Mouse (Mus musculus) lung, postnatal 0 days (tissue): ENCODE data around the gene H2-DMa. TPM values are rescaled to one million over a fixed set of nuclear protein-coding genes. Genes with fewer than 3 reads are reported as not detected.
"Not testable (repeated sequence)": the region's sequence is repeated elsewhere in the genome, so short reads cannot be mapped to it uniquely, and the experiment has no call there.

Experiments used
- ATAC-seq: fragments of 200-750 bp; cut with Nextera tagmentation; 2 replicates; pipeline ENCODE4 v1.8.0; 2017; ENCODE audit warnings: moderate library complexity
- DNase-seq: peaks from one replicate; pipeline ENCODE4 v3.0.0-alpha.2; 2016; ENCODE audit warnings: low spot score
- H3K27ac ChIP-seq: fragments of 300-500 bp; sonication (generic); 2 replicates; pipeline ENCODE4 v1.5.1; 2014; ENCODE audit warnings: antibody characterized with exemption, mild to moderate bottlenecking, low read length, mixed read lengths
- H3K27me3 ChIP-seq: fragments of 300-500 bp; sonication (generic); replicated peaks from 2 replicates; pipeline ENCODE4 v1.6.1; 2014; ENCODE audit warnings: low read length, mixed read lengths; ENCODE audit not compliant: insufficient read depth
- H3K36me3 ChIP-seq: fragments of 300-500 bp; sonication (generic); 2 replicates; pipeline ENCODE4 v1.6.1; 2014; ENCODE audit warnings: low read length, mixed read lengths; ENCODE audit not compliant: insufficient read depth
- H3K4me1 ChIP-seq: fragments of 300-500 bp; sonication (generic); 2 replicates; pipeline ENCODE4 v1.6.1; 2014; ENCODE audit warnings: antibody characterized with exemption, low read depth, low read length, mixed read lengths; ENCODE audit not compliant: insufficient read depth
- H3K4me2 ChIP-seq: fragments of 300-500 bp; sonication (generic); replicated peaks from 2 replicates; pipeline ENCODE4 v1.6.1; 2014; ENCODE audit warnings: low read depth, mild to moderate bottlenecking, low read length, moderate library complexity, mixed read lengths
- H3K4me3 ChIP-seq: fragments of 300-500 bp; sonication (generic); 2 replicates; pipeline ENCODE4 v1.5.1; 2014; ENCODE audit warnings: low read depth, low read length
- H3K9ac ChIP-seq: fragments of 300-500 bp; sonication (generic); replicated peaks from 2 replicates; pipeline ENCODE4 v1.6.1; 2014; ENCODE audit warnings: low read depth, mild to moderate bottlenecking
- H3K9me3 ChIP-seq: fragments of 300-500 bp; sonication (generic); 2 replicates; pipeline ENCODE4 v1.6.1; 2016; ENCODE audit warnings: low read length, mixed read lengths
- CTCF ChIP-seq: IDR thresholded peaks from 2 replicates; pipeline ENCODE4 v1.5.1; 2016; ENCODE audit warnings: antibody characterized with exemption, mild to moderate bottlenecking
- EP300 ChIP-seq: IDR thresholded peaks from 2 replicates; pipeline ENCODE4 v1.6.1; 2016; ENCODE audit warnings: antibody characterized with exemption, mild to moderate bottlenecking, control low read depth
- WGBS: fragments of 180-500 bp; shearing (Covaris S2); extraction: QIAGEN DNeasy Blood & Tissue Kit; methylation state at CpG from one replicate; pipeline ENCODE4 v1.1.7; 2014; 5-methylcytosine and 5-hydroxymethylcytosine counted together
- polyA plus RNA-seq: library from polyadenylated mRNA; unstranded; fragments of >200 nt; fragmentation: Nextera tagmentation; extraction: Ambion mirVana; gene quantifications from 2 replicates; pipeline ENCODE4 v1.2.1, GENCODE M21; 2015

Gene H2-DMa
- polyA plus RNA-seq, 1 experiment from 2014 or later = 23.9 TPM

DNA sequence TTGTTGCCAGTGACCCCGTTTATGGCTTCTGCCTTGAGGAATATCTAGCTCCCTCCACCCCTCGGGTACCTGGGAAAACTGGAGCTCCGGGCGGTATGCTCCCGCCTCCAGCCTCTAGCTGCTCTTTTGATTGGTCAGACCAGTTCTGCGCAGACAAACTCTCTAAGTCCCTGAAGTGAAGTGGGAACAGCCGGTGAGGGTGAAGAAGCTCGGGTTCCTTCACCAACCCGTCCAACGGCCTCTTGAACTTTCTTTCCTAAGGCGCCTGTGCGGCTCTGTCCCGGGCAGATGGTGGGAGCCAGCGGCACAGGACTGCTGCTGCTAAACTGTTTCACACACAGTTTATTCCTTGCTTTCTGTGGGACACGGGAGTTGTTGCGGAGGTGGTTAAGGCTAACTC is 20.1 kb downstream of the H2-DMa start:
- Histone ChIP-seq H3K9ac (no peak overlapping the region), H3K4me3 (peak overlapping the region; percentile 8; the same call in 1 of the 2 replicates), H3K4me1 (no peaks in the 10 kb centered on the region), H3K36me3 (no peaks in the 10 kb centered on the region), H3K4me2 (peak overlapping the region; percentile 48), H3K27me3 (no peaks in the 10 kb centered on the region), H3K9me3 (no peaks in the 10 kb centered on the region), H3K27ac (no peak overlapping the region)
- whole genome bisulfite sequencing = 6% methylated on average over 16 of the region's 16 CpGs
- DNase-seq (peak; percentile 76), ATAC-seq (peak; percentile 27; the same call in 1 of the 2 replicates)
- TF ChIP-seq EP300 (no peak), CTCF (no peak)

- Histone ChIP-seq H3K9ac (no peak overlapping the region), H3K4me2 (no peak overlapping the region), H3K4me1 (no peaks in the 10 kb centered on the region), H3K9me3 (no peaks in the 10 kb centered on the region), H3K27me3 (no peaks in the 10 kb centered on the region), H3K36me3 (no peaks in the 10 kb centered on the region), H3K4me3 (no peak overlapping the region), H3K27ac (no peak overlapping the region)
- ATAC-seq (no peak), DNase-seq (no peak)
- TF ChIP-seq EP300 (no peak), CTCF (no peak)
- 9% methylated on average over 5 of the region's 5 CpGs for WGBS
Observed at GRCm38 (mm10) chr17:34140240-34140639, 20.9 kb downstream of the H2-DMa start.

GRCm38 (mm10) chr17:34141448-34141847 is 22.1 kb downstream of the H2-DMa start:
- Histone ChIP-seq H3K9me3 (no peaks in the 10 kb centered on the region), H3K9ac (no peak overlapping the region), H3K4me3 (no peak overlapping the region), H3K4me2 (no peak overlapping the region), H3K27ac (no peak overlapping the region), H3K4me1 (no peaks in the 10 kb centered on the region), H3K36me3 (no peaks in the 10 kb centered on the region), H3K27me3 (no peaks in the 10 kb centered on the region)
- no peak for TF ChIP-seq EP300
- no peak for TF ChIP-seq CTCF
- 47% methylated on average over 4 of the region's 4 CpGs for WGBS
- ATAC-seq = no peak
- no peak for DNase-seq

- Histone ChIP-seq H3K9ac (no peak overlapping the region), H3K27me3 (no peaks in the 10 kb centered on the region), H3K9me3 (no peaks in the 10 kb centered on the region), H3K4me3 (no peak overlapping the region), H3K27ac (peak overlapping the region; percentile 51; the same call in 1 of the 2 replicates), H3K36me3 (no peaks in the 10 kb centered on the region), H3K4me2 (no peak overlapping the region), H3K4me1 (no peaks in the 10 kb centered on the region)
- WGBS = 42% methylated on average over 7 of the region's 7 CpGs
- no peak for DNase-seq
- peak; percentile 11; the same call in 1 of the 2 replicates for ATAC-seq
- no peak for TF ChIP-seq CTCF
- TF ChIP-seq EP300 = no peak
Observed at GRCm38 (mm10) chr17:34142456-34143010, 23.2 kb downstream of the H2-DMa start.

- 20% methylated on average over 7 of the region's 7 CpGs for WGBS
- TF ChIP-seq CTCF = no peak
- no peak for TF ChIP-seq EP300
Observed at GRCm38 (mm10) chr17:34143033-34143432, 23.7 kb downstream of the H2-DMa start, which contains the start of gene H2-DMb2. Gene H2-DMb2, plus strand, starts transcription at chr17:34143307.

DNA sequence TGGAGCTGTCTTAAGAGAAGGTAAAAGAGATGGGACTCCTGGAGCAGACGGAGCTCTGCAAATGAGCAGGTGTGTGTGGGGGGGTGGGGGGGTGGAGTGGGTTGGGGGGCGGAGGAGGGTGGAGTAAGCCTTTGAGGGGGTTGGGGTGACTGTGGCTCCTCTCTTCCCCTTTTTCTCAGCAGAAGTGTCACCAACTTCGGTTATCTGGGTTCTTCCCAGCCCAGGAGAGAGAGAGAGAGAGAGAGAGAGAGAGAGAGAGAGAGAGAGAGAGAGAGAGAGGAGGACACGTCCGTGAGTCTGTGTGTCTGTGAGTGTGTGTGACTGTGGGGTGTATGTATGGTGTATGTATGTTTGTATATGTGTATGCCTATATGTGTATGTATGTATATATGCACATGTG is 24.1 kb downstream of the H2-DMa start:
- no peak for ATAC-seq
- no peak overlapping the region for H3K4me2 ChIP-seq
- H3K4me3 ChIP-seq = no peak overlapping the region
- no peaks in the 10 kb centered on the region for H3K36me3 ChIP-seq
- no peaks in the 10 kb centered on the region for H3K4me1 ChIP-seq
- no peaks in the 10 kb centered on the region for H3K9me3 ChIP-seq
- no peak overlapping the region for H3K27ac ChIP-seq
- no peak for TF ChIP-seq EP300
- no peak for TF ChIP-seq CTCF
- DNase-seq = no peak
- H3K9ac ChIP-seq = no peak overlapping the region
- H3K27me3 ChIP-seq = no peaks in the 10 kb centered on the region
- WGBS = 31% methylated on average over 5 of the region's 5 CpGs

More at GRCm38 (mm10) chr17:34143033-34143432, 23.7 kb downstream of the H2-DMa start, which contains the start of gene H2-DMb2:
- Histone ChIP-seq H3K9me3 (no peaks in the 10 kb centered on the region), H3K4me3 (no peak within 1 kb of the TSS), H3K36me3 (no peaks in the 10 kb centered on the region), H3K27me3 (no peaks in the 10 kb centered on the region), H3K4me1 (no peaks in the 10 kb centered on the region), H3K27ac (peak within 1 kb of the TSS; percentile 51; the same call in 1 of the 2 replicates), H3K4me2 (no peak within 1 kb of the TSS), H3K9ac (no peak within 1 kb of the TSS)
- DNase-seq (peak; percentile 75), ATAC-seq (peak; percentile 79)

- DNase-seq, H3K27ac ChIP-seq, H3K4me1 ChIP-seq, H3K9ac ChIP-seq, H3K36me3 ChIP-seq, H3K4me3 ChIP-seq, ATAC-seq, H3K27me3 ChIP-seq, H3K4me2 ChIP-seq, H3K9me3 ChIP-seq: not testable (repeated sequence)
- 96% methylated on average over 3 of the region's 4 CpGs for WGBS
Observed at GRCm38 (mm10) chr17:34144221-34144620, 24.9 kb downstream of the H2-DMa start.
